Comparison of ENCODE assay signal across 8 mouse cellular contexts in the genomic region with DNA sequence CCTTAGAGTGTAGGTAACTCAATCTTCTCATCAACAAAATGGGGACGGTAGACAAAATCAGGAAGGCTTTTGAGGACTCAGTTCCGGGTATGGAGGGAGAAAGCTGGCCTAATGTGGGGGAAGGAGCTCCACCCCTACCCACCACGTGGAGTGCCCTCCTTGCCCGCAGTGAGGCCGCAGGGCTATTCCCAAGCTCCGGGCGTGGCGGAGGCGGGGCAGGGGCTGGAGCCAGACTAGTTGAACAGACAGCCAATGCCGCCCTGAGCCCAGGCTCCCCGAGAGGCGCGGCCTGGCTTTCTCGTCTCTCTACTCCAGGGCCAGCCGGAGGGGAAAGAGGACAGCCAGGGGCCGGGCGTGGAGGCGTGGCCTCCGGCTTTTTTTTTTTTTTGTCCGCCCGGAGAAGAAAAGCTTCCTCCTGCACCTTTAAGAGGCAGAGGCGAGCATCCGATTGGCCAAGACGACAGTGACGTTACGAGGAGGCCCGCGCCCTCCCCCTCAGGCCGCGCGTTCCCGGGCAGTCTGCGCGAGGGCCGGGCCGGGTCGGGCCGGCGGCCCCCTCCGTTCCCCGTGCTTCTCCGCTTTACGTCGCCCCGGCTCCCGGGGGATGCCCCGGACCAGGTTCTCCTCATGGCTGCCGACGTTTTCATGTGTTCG. TPM values are rescaled to one million over a fixed set of nuclear protein-coding genes. Genes with fewer than 3 reads are reported as not detected.
DNase-seq lines count a peak whose midpoint lies in the region; ATAC-seq and TF ChIP-seq lines count a peak whose summit lies in the region.

TSS of gene Mlxip (plus strand) at position 496 of the 654 bp plus-strand sequence.

- no peak for TF ChIP-seq CTCF in C2C12 (IDR thresholded peaks at IDR 0.05; ENCODE audit: control insufficient read depth, insufficient read depth, insufficient read length)
- no peak for TF ChIP-seq CTCF in brain, embryonic 14.5 days (IDR thresholded peaks at IDR 0.05; ENCODE audit: borderline replicate concordance, extremely low read depth, insufficient read depth, insufficient read length)
- TF ChIP-seq CTCF in kidney, postnatal 0 days (IDR thresholded peaks at IDR 0.05; ENCODE audit: low read depth), result 0 out of 2 replicates have a peak, but pooled peaks have one; percentile 15

- H3ac ChIP-seq in C2C12 (ENCODE audit: control insufficient read depth, insufficient read length, low read depth), result peak within 1 kb of the TSS; percentile 84

- H3K9ac ChIP-seq in heart, embryonic 12.5 days, result peak within 1 kb of the TSS; percentile 93
- peak within 1 kb of the TSS; percentile 88 for H3K9ac ChIP-seq in kidney, postnatal 0 days (ENCODE audit: low read depth, low read length)
- H3K9ac ChIP-seq in liver, embryonic 11.5 days (ENCODE audit: low read depth, low read length), result peak within 1 kb of the TSS; percentile 93
- peak within 1 kb of the TSS; percentile 88 for H3K9ac ChIP-seq in stomach, embryonic 14.5 days (replicated peaks; ENCODE audit: low read depth, low read length)

- WGBS in heart, embryonic 12.5 days, result under 1% methylated on average over 42 of the region's 50 CpGs
- WGBS in kidney, postnatal 0 days, result under 1% methylated on average over 42 of the region's 50 CpGs
- WGBS in liver, embryonic 11.5 days, result under 1% methylated on average over 49 of the region's 50 CpGs
- WGBS in stomach, embryonic 14.5 days, result under 1% methylated on average over 49 of the region's 50 CpGs

- peak; percentile 97 for ATAC-seq in heart, embryonic 12.5 days (ENCODE audit: insufficient number of reproducible peaks, low FRiP score)
- peak; percentile 97 for ATAC-seq in kidney, postnatal 0 days (replicated peaks; ENCODE audit: low FRiP score, low read depth)
- peak; percentile 95 for ATAC-seq in liver, embryonic 11.5 days (replicated peaks; ENCODE audit: low FRiP score)
- ATAC-seq in stomach, embryonic 14.5 days (ENCODE audit: insufficient number of reproducible peaks, insufficient read depth, low FRiP score, low read depth), result peak; percentile 98

- DNase-seq in brain, embryonic 14.5 days (ENCODE audit: low read depth), result peak; percentile 98
- DNase-seq in kidney, postnatal 0 days (ENCODE audit: low spot score), result peak; percentile 98
- DNase-seq in liver, embryonic 11.5 days (ENCODE audit: low spot score), result peak; percentile 97
- peak; percentile 91 for DNase-seq in naive thymus-derived CD4-positive, alpha-beta T cell, adult 2 months (ENCODE audit: low read depth)

- peak within 1 kb of the TSS; percentile 89 for H3K27ac ChIP-seq in heart, embryonic 12.5 days (ENCODE audit: poor library complexity, severe bottlenecking)
- H3K27ac ChIP-seq in kidney, postnatal 0 days, result peak within 1 kb of the TSS; percentile 83
- peak within 1 kb of the TSS; percentile 76 for H3K27ac ChIP-seq in liver, embryonic 11.5 days (ENCODE audit: low read depth, low read length)
- peak within 1 kb of the TSS; percentile 85 for H3K27ac ChIP-seq in stomach, embryonic 14.5 days (ENCODE audit: low read length)

- no peaks in the 10 kb centered on the region for H3K9me3 ChIP-seq in erythroblast, embryonic 14.5 days (ENCODE audit: control insufficient read depth, low read length)
- no peaks in the 10 kb centered on the region for H3K9me3 ChIP-seq in heart, embryonic 12.5 days (replicated peaks)
- no peaks in the 10 kb centered on the region for H3K9me3 ChIP-seq in kidney, postnatal 0 days (replicated peaks; ENCODE audit: low read length)
- H3K9me3 ChIP-seq in liver, embryonic 11.5 days (ENCODE audit: control insufficient read depth, low read length), result no peaks in the 10 kb centered on the region
- no peaks in the 10 kb centered on the region for H3K9me3 ChIP-seq in stomach, embryonic 14.5 days (ENCODE audit: control insufficient read depth, low read depth, low read length)

- H3K4me2 ChIP-seq in heart, embryonic 12.5 days, result peak within 1 kb of the TSS; percentile 83
- H3K4me2 ChIP-seq in kidney, postnatal 0 days (ENCODE audit: low read length), result peak within 1 kb of the TSS; percentile 77
- peak within 1 kb of the TSS; percentile 87 for H3K4me2 ChIP-seq in liver, embryonic 11.5 days
- peak within 1 kb of the TSS; percentile 81 for H3K4me2 ChIP-seq in stomach, embryonic 14.5 days (replicated peaks; ENCODE audit: low read depth, low read length)

- H3K4me3 ChIP-seq in C2C12 (ENCODE audit: insufficient read depth, poor library complexity, severe bottlenecking), result peak within 1 kb of the TSS; percentile 74
- peak within 1 kb of the TSS; percentile 83 for H3K4me3 ChIP-seq in erythroblast, embryonic 14.5 days (replicated peaks)
- H3K4me3 ChIP-seq in heart, embryonic 12.5 days, result peak within 1 kb of the TSS; percentile 93
- H3K4me3 ChIP-seq in kidney, postnatal 0 days (replicated peaks; ENCODE audit: low read depth, low read length), result peak within 1 kb of the TSS; percentile 80
- peak within 1 kb of the TSS; percentile 97 for H3K4me3 ChIP-seq in liver, embryonic 11.5 days (ENCODE audit: low read depth, low read length)
- peak within 1 kb of the TSS; percentile 95 for H3K4me3 ChIP-seq in stomach, embryonic 14.5 days (ENCODE audit: low read depth, low read length)

- H3K4me1 ChIP-seq in erythroblast, embryonic 14.5 days (ENCODE audit: control insufficient read depth), result peaks cover 46% of the 10 kb centered on the region
- peaks cover 56% of the 10 kb centered on the region for H3K4me1 ChIP-seq in heart, embryonic 12.5 days (replicated peaks)
- peaks cover 24% of the 10 kb centered on the region for H3K4me1 ChIP-seq in kidney, postnatal 0 days (replicated peaks; ENCODE audit: insufficient read depth, low read length)
- H3K4me1 ChIP-seq in liver, embryonic 11.5 days (replicated peaks; ENCODE audit: control insufficient read depth, insufficient read depth, low read length), result peaks cover 37% of the 10 kb centered on the region
- peaks cover 33% of the 10 kb centered on the region for H3K4me1 ChIP-seq in stomach, embryonic 14.5 days (ENCODE audit: control insufficient read depth, insufficient read depth, low read length)

- peaks cover 35% of the 10 kb centered on the region for H3K79me2 ChIP-seq in C2C12 (ENCODE audit: control insufficient read depth, insufficient read depth)

- no peaks in the 10 kb centered on the region for H3K36me3 ChIP-seq in C2C12 (ENCODE audit: control insufficient read depth, insufficient read depth)
- no peaks in the 10 kb centered on the region for H3K36me3 ChIP-seq in erythroblast, embryonic 14.5 days (ENCODE audit: control insufficient read depth)
- no peaks in the 10 kb centered on the region for H3K36me3 ChIP-seq in heart, embryonic 12.5 days
- no peaks in the 10 kb centered on the region for H3K36me3 ChIP-seq in kidney, postnatal 0 days (ENCODE audit: insufficient read depth, low read length)
- no peaks in the 10 kb centered on the region for H3K36me3 ChIP-seq in liver, embryonic 11.5 days (ENCODE audit: control insufficient read depth, insufficient read depth, low read length)
- H3K36me3 ChIP-seq in stomach, embryonic 14.5 days (ENCODE audit: control insufficient read depth, insufficient read depth, low read length), result no peaks in the 10 kb centered on the region

- no peaks in the 10 kb centered on the region for H3K27me3 ChIP-seq in C2C12 (ENCODE audit: control insufficient read depth, insufficient read depth, insufficient read length)
- peaks cover 7% of the 10 kb centered on the region for H3K27me3 ChIP-seq in erythroblast, embryonic 14.5 days (ENCODE audit: control insufficient read depth)
- H3K27me3 ChIP-seq in heart, embryonic 12.5 days (replicated peaks), result no peaks in the 10 kb centered on the region
- no peaks in the 10 kb centered on the region for H3K27me3 ChIP-seq in kidney, postnatal 0 days (ENCODE audit: insufficient read depth, low read length)
- no peaks in the 10 kb centered on the region for H3K27me3 ChIP-seq in liver, embryonic 11.5 days (replicated peaks; ENCODE audit: control insufficient read depth, insufficient read depth, low read length)
- H3K27me3 ChIP-seq in stomach, embryonic 14.5 days (ENCODE audit: control insufficient read depth, insufficient read depth, low read length), result no peaks in the 10 kb centered on the region

- peaks cover 9% of the 10 kb centered on the region for H3K79me3 ChIP-seq in C2C12 (ENCODE audit: low read depth)

- TF ChIP-seq POLR2A in brain, embryonic 14.5 days (IDR thresholded peaks at IDR 0.05; ENCODE audit: borderline replicate concordance, extremely low read depth, insufficient read depth, insufficient read length, poor library complexity, severe bottlenecking), result peak; percentile 99

TF ChIP-seq in C2C12, 6 proteins besides CTCF, POLR2A, EP300 and RAD21:
- TF ChIP-seq CEBPB (IDR thresholded peaks at IDR 0.05; ENCODE audit: low read depth), result no peak
- TF ChIP-seq MAX (IDR thresholded peaks at IDR 0.05), result peak; percentile 93
- TF ChIP-seq USF1 (IDR thresholded peaks at IDR 0.05; ENCODE audit: low read depth), result peak; percentile 70
- TF ChIP-seq FOSL1 (IDR thresholded peaks at IDR 0.05; ENCODE audit: insufficient read depth, low read length, poor library complexity, severe bottlenecking), result no peak

RNA-seq across cellular contexts. Expression of gene Mlxip, which starts in this region (rescaled TPM):
- 4.0 TPM for polyA plus RNA-seq in C2C12 (2012; fragmentation: generic; extraction: Trizol)
- polyA plus RNA-seq in brain, embryonic 14.5 days (2012; rRNA removed), result 37.5 TPM in 2 replicates
- 0.03 and 0.09 TPM in 2 replicates for polyA plus RNA-seq in erythroblast, embryonic 14.5 days (2012)
- 14.2 TPM in 2 replicates for polyA plus RNA-seq in heart, embryonic 12.5 days (2016; fragmentation: Nextera tagmentation; extraction: Ambion mirVana)
- polyA plus RNA-seq in kidney, postnatal 0 days (2015; fragmentation: Nextera tagmentation; extraction: Ambion mirVana), result 13.8 and 14.9 TPM in 2 replicates
- polyA plus RNA-seq in liver, embryonic 11.5 days (2014; fragmentation: Nextera tagmentation; extraction: Ambion mirVana), result 13.7 and 14.0 TPM in 2 replicates
- 26.5 and 27.6 TPM in 2 replicates for polyA plus RNA-seq in stomach, embryonic 14.5 days (2014; fragmentation: Nextera tagmentation; extraction: Ambion mirVana)

Comparison
In these comparisons a context has a peak if more than half of its experiments do, and no peak if none do; other contexts are left out.
1. Peak in every context shown above with its lines: DNase-seq, ATAC-seq, H3K4me3 ChIP-seq and H3K27ac ChIP-seq.